Mouse (Mus musculus) embryonic facial prominence, embryonic 14.5 days (tissue): ENCODE data around the gene Wfdc11. TPM values are rescaled to one million over a fixed set of nuclear protein-coding genes. Genes with fewer than 3 reads are reported as not detected.

ENCODE experiments used
- ATAC-seq: fragments of 200-750 bp; cut with Nextera tagmentation; 2 replicates; pipeline ENCODE4 v1.8.0; 2017; ENCODE audit warnings: low read depth, moderate number of reproducible peaks, moderate TSS enrichment
- DNase-seq: peaks from one replicate; pipeline ENCODE4 v3.0.0-alpha.2; 2015; ENCODE audit warnings: low spot score
- H3K27ac ChIP-seq: fragments of 300-500 bp; sonication (generic); replicated peaks from 2 replicates; pipeline ENCODE4 v1.5.1; 2014; ENCODE audit warnings: low read depth, mild to moderate bottlenecking, low read length, moderate library complexity
- H3K27me3 ChIP-seq: fragments of 300-500 bp; sonication (generic); replicated peaks from 2 replicates; pipeline ENCODE4 v1.6.1; 2014; ENCODE audit warnings: low read length; ENCODE audit not compliant: control insufficient read depth, insufficient read depth
- H3K36me3 ChIP-seq: fragments of 300-500 bp; sonication (generic); 2 replicates; pipeline ENCODE4 v1.6.1; 2014; ENCODE audit warnings: low read length, mixed read lengths; ENCODE audit not compliant: control insufficient read depth, insufficient read depth
- H3K4me1 ChIP-seq: fragments of 300-500 bp; sonication (generic); 2 replicates; pipeline ENCODE4 v1.6.1; 2014; ENCODE audit warnings: antibody characterized with exemption, low read length; ENCODE audit not compliant: control insufficient read depth, insufficient read depth
- H3K4me2 ChIP-seq: fragments of 300-500 bp; sonication (generic); 2 replicates; pipeline ENCODE4 v1.6.1; 2014; ENCODE audit warnings: low read depth, mild to moderate bottlenecking, low read length, moderate library complexity, mixed read lengths
- H3K4me3 ChIP-seq: fragments of 300-500 bp; sonication (generic); 2 replicates; pipeline ENCODE4 v1.5.1; 2014; ENCODE audit warnings: low read depth, mild to moderate bottlenecking, low read length
- H3K9ac ChIP-seq: fragments of 300-500 bp; sonication (generic); 2 replicates; pipeline ENCODE4 v1.6.1; 2014; ENCODE audit warnings: low read depth, mild to moderate bottlenecking, low read length, moderate library complexity, mixed read lengths
- H3K9me3 ChIP-seq: fragments of 300-500 bp; sonication (generic); 2 replicates; pipeline ENCODE4 v1.6.1; 2016; ENCODE audit warnings: low read length; ENCODE audit not compliant: control insufficient read depth
- WGBS: fragments of 180-500 bp; shearing (Covaris S2); extraction: QIAGEN DNeasy Blood & Tissue Kit; methylation state at CpG from one replicate; pipeline ENCODE4 v1.1.7; 2014; 5-methylcytosine and 5-hydroxymethylcytosine counted together
- polyA plus RNA-seq: library from polyadenylated mRNA; unstranded; fragments of >200 nt; fragmentation: Nextera tagmentation; extraction: Ambion mirVana; gene quantifications from 2 replicates; pipeline ENCODE4 v1.2.1, GENCODE M21; 2014

The Wfdc11 gene
- polyA plus RNA-seq, 1 experiment from 2014 or later: not detected

GRCm38 (mm10) chr2:164698201-164698600, 24.3 kb upstream of the Wfdc11 start, which contains the start of gene Spint4:
Spint4 (plus strand) TSS chr2:164698501.
- H3K27ac ChIP-seq: no peak within 1 kb of the TSS
- H3K4me2 ChIP-seq: no peak within 1 kb of the TSS
- ATAC-seq (no peak), DNase-seq (no peak)
- WGBS: 83% methylated on average over 4 of the region's 4 CpGs
- H3K27me3 ChIP-seq: no peaks in the 10 kb centered on the region
- H3K9ac ChIP-seq: no peak within 1 kb of the TSS
- no peaks in the 10 kb centered on the region for H3K36me3 ChIP-seq
- no peaks in the 10 kb centered on the region for H3K9me3 ChIP-seq
- no peaks in the 10 kb centered on the region for H3K4me1 ChIP-seq
- no peak within 1 kb of the TSS for H3K4me3 ChIP-seq

DNA sequence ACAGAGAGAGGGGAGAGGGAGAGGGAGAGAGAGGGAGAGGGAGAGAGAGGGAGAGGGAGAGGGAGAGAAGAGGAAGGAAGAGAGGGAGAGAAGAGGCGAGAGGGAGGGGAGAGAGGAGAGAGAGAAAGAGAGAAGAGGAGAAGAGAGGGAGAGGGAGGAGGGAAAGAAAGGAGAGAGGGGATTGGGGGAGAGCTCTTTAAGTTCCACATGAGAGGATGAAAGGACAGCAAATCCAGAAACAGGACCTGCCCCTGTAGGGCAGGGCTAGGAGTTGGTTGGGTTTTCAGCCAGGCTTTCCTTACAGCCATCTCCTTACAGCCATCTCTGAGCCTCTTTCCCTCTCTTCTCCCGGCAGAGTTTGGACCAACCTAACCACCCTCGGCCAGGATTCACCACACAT, 10.9 kb upstream of the Wfdc11 start, which contains the start of gene Wfdc13:
Gene Wfdc13, plus strand, starts transcription at position 301 of the 400 bp plus-strand sequence.
- no peak within 1 kb of the TSS for H3K4me2 ChIP-seq
- H3K27me3 ChIP-seq: no peaks in the 10 kb centered on the region
- H3K4me1 ChIP-seq: no peaks in the 10 kb centered on the region
- no peaks in the 10 kb centered on the region for H3K9me3 ChIP-seq
- ATAC-seq (no peak), DNase-seq (no peak)
- no peaks in the 10 kb centered on the region for H3K36me3 ChIP-seq
- WGBS: 76% methylated on average over 3 of the region's 3 CpGs
- H3K4me3 ChIP-seq: no peak within 1 kb of the TSS
- H3K27ac ChIP-seq: no peak within 1 kb of the TSS
- no peak within 1 kb of the TSS for H3K9ac ChIP-seq

GRCm38 (mm10) chr2:164679906-164680305, 6.0 kb upstream of the Wfdc11 start:
- Histone ChIP-seq H3K36me3 (no peaks in the 10 kb centered on the region), H3K9me3 (no peaks in the 10 kb centered on the region), H3K27ac (no peak overlapping the region), H3K9ac (no peak overlapping the region), H3K27me3 (no peaks in the 10 kb centered on the region), H3K4me2 (no peak overlapping the region), H3K4me1 (no peaks in the 10 kb centered on the region), H3K4me3 (no peak overlapping the region)
- 26% methylated on average over 3 of the region's 3 CpGs for WGBS
- no peak for DNase-seq
- ATAC-seq: no peak

DNA sequence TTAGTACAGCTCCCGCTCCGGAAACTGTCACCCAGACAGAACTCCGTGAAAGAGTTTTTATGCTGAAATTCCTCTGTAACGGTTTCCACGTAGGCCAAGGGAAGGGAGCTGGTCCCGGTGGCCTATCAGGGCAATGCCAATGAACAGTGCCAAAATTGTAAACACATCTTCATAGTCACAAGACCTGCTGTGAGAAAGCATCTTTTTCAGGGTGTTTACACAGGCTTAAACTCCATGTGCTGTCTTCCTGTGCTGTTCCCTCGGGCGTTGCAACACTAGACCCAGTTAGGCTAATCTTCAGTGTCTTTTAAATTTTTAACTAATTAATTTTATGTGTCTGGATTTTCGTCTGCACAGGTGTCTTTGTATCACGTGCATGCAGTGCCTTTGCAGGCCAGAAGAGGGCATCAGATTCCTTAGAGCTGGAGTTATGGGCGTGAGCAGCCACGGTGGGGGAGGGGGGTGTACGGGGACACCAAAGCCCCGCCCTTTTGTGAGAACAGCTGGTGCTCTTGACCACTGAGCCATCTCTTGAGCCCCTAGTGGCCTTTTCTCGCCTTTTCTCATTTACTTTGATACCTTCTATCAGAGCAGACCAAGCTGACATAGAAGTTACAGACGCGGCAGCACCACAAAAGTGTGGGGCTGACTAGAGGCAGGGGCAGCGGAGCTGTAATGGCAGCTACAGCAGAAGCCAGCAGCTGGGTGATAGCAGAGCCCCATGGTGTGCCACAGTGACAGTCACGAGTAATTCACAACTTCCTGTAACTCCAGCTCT, 5.2 kb upstream of the Wfdc11 start:
- ATAC-seq: peak; percentile 68; the same call in 1 of the 2 replicates
- peak; percentile 84 for DNase-seq
- no peaks in the 10 kb centered on the region for H3K4me1 ChIP-seq
- H3K27ac ChIP-seq: no peak overlapping the region
- peak overlapping the region; percentile 47 for H3K4me2 ChIP-seq
- WGBS: 19% methylated on average over 19 of the region's 19 CpGs
- H3K9me3 ChIP-seq: no peaks in the 10 kb centered on the region
- H3K9ac ChIP-seq: no peak overlapping the region
- H3K4me3 ChIP-seq: peak overlapping the region; percentile 28
- no peaks in the 10 kb centered on the region for H3K27me3 ChIP-seq
- no peaks in the 10 kb centered on the region for H3K36me3 ChIP-seq

DNA sequence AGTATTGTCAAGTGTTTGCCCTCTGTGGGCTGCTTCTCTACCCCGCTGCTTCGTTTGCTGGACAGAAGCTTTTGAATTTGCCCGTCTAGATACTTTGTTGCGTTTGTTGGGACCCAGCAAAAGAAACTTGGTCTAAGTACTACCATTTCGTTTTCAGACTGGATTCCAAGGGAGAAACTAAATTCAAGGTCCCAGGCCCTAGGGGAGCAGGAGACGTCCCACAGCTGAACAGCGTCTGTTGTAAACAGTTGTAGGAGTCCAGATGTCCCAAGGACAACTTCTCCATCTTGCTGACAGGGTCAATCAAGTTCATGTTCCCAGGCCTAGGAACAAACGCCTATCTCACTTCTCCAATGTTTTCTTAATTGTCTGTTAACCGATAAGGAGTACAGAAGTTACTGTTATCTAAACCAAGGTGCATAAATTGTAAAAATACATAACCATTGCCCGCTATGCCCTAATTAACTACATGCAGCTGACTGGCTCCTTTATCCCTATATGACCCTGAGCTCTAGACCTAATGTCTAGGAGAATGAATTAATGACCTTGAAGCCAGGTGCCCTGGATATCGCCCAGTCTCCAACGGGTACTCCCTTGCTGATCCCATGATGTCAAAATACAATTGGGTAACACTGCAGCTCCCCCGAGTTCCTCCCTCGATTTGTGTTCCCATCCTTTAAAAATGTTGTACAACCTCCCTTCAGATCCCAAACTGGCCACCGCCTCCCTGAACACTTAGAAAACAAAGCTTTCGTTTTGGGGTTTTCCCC, 3.2 kb upstream of the Wfdc11 start:
- Histone ChIP-seq H3K4me2 (no peak overlapping the region), H3K9ac (no peak overlapping the region), H3K9me3 (no peaks in the 10 kb centered on the region), H3K4me3 (no peak overlapping the region), H3K27ac (no peak overlapping the region), H3K36me3 (no peaks in the 10 kb centered on the region), H3K27me3 (no peaks in the 10 kb centered on the region), H3K4me1 (no peaks in the 10 kb centered on the region)
- WGBS: 77% methylated on average over 16 of the region's 16 CpGs
- ATAC-seq (no peak), DNase-seq (no peak)

GRCm38 (mm10) chr2:164676103-164676502, 2.2 kb upstream of the Wfdc11 start:
- 80% methylated on average over 7 of the region's 7 CpGs for WGBS
- Histone ChIP-seq H3K9me3 (no peaks in the 10 kb centered on the region), H3K9ac (no peak overlapping the region), H3K4me3 (no peak overlapping the region), H3K36me3 (no peaks in the 10 kb centered on the region), H3K27ac (no peak overlapping the region), H3K27me3 (no peaks in the 10 kb centered on the region), H3K4me2 (no peak overlapping the region), H3K4me1 (no peaks in the 10 kb centered on the region)
- DNase-seq (no peak), ATAC-seq (no peak)

DNA sequence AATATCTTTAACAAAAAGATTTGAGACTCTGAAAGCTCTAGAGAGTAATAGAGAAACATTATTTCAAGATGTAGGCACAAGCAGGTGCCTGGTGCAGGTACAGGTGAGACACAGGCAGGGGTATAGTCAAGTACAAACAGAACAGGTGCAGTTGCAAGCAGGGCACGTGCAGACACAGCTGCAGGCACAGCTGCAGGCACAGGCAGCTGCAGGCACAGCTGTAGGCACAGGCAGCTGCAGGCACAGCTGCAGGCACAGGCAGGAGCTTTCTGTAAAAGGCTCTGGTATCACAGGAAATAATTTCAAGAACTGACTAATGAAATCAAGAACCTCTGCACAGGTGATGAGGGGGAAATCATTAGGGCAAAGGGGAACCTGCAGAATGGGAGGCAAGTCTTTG, 2.9 kb downstream of the Wfdc11 start:
- WGBS: 14% methylated on average over 1 of the region's 1 CpGs
- DNase-seq (no peak), ATAC-seq (no peak)
- H3K4me1 ChIP-seq: no peaks in the 10 kb centered on the region
- H3K27ac ChIP-seq: no peak overlapping the region
- H3K27me3 ChIP-seq: no peaks in the 10 kb centered on the region
- no peak overlapping the region for H3K4me3 ChIP-seq
- H3K36me3 ChIP-seq: no peaks in the 10 kb centered on the region
- no peaks in the 10 kb centered on the region for H3K9me3 ChIP-seq
- no peak overlapping the region for H3K9ac ChIP-seq
- H3K4me2 ChIP-seq: no peak overlapping the region

GRCm38 (mm10) chr2:164670261-164670660, 3.6 kb downstream of the Wfdc11 start:
- Histone ChIP-seq H3K4me1 (no peaks in the 10 kb centered on the region), H3K36me3 (no peaks in the 10 kb centered on the region)

More at GRCm38 (mm10) chr2:164670261-164670660, 3.6 kb downstream of the Wfdc11 start:
- ATAC-seq (no peak), DNase-seq (no peak)
- no peak overlapping the region for H3K9ac ChIP-seq
- no peak overlapping the region for H3K27ac ChIP-seq
- H3K9me3 ChIP-seq: no peaks in the 10 kb centered on the region
- 85% methylated on average over 5 of the region's 5 CpGs for WGBS
- H3K27me3 ChIP-seq: no peaks in the 10 kb centered on the region
- H3K4me2 ChIP-seq: no peak overlapping the region
- H3K4me3 ChIP-seq: no peak overlapping the region
